Mouse (Mus musculus) MEL (cell line): ENCODE data around the gene Gm20696.

Experiments
- CHD2 ChIP-seq: IDR thresholded peaks from 2 replicates; pipeline ENCODE4 v1.6.1; 2011; ENCODE audit warnings: low read length, improper control_type of control experiment
- CTCF ChIP-seq, 3 experiments: IDR thresholded peaks in 2 of 3; conservative IDR thresholded peaks in 1 of 3; 2 replicates each; pipeline ENCODE4 v1.5.1; 2011 to 2012; ENCODE audit warnings: low read length in 3 of 3, low read depth in 2 of 3, mild to moderate bottlenecking in 2 of 3, improper control_type of control experiment in 1 of 3, inconsistent platforms in 1 of 3, mixed read lengths in 1 of 3, moderate library complexity in 1 of 3; ENCODE audit not compliant: control insufficient read depth in 1 of 3, insufficient read depth in 1 of 3, poor library complexity in 1 of 3, severe bottlenecking in 1 of 3
- ETS1 ChIP-seq: IDR thresholded peaks from 2 replicates; pipeline ENCODE4 v1.6.1; 2012; ENCODE audit warnings: low read depth, mild to moderate bottlenecking, inconsistent platforms, low read length, improper control_type of control experiment, moderate library complexity
- GATA1 ChIP-seq: IDR thresholded peaks from 2 replicates; pipeline ENCODE4 v1.6.1; 2011; ENCODE audit warnings: low read depth, low read length, improper control_type of control experiment
- HCFC1 ChIP-seq: IDR thresholded peaks from 2 replicates; pipeline ENCODE4 v1.6.1; 2012; ENCODE audit warnings: low read depth, mild to moderate bottlenecking, inconsistent platforms, low read length, improper control_type of control experiment, moderate library complexity
- MYB ChIP-seq: IDR thresholded peaks from 2 replicates; pipeline ENCODE4 v1.6.1; 2011; ENCODE audit warnings: mild to moderate bottlenecking, low read depth, low read length, improper control_type of control experiment
- POLR2A ChIP-seq, 2 experiments: IDR thresholded peaks; 2 replicates each; pipeline ENCODE4 v1.6.1; 2011 to 2012; ENCODE audit warnings: low read length in 2 of 2, mild to moderate bottlenecking in 2 of 2, control low read depth in 1 of 2, improper control_type of control experiment in 1 of 2, low read depth in 1 of 2, moderate library complexity in 1 of 2; ENCODE audit not compliant: control insufficient read depth in 1 of 2, insufficient read depth in 1 of 2, poor library complexity in 1 of 2
- USF1 ChIP-seq: IDR thresholded peaks from 2 replicates; pipeline ENCODE4 v1.6.1; 2014; ENCODE audit warnings: low read depth, mild to moderate bottlenecking, inconsistent platforms, low read length, improper control_type of control experiment, moderate library complexity
- ZNF384 ChIP-seq: IDR thresholded peaks from 2 replicates; pipeline ENCODE4 v1.6.1; 2012; ENCODE audit warnings: low read depth, mild to moderate bottlenecking, inconsistent platforms, low read length, improper control_type of control experiment

DNA sequence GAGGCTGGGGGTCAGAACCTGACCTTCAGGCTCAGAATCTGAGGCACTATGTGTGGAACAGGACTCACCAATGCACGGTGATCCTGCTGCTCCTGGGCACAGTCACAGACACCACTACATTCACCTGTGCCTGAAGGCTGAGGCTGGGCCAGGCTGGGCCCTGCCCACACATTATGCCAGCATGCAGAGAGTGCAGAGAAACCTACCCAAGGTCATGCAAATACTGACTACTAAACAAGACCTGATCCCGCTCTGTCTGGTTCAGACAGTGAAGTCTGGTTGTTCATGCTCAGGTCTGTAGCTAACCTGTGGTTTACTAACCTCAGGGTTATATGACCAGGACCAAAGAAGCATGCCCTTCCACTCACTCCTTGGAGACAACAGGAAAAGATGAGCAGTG is 163.9 kb downstream of the Gm20696 start:
- TF ChIP-seq HCFC1 (no peak), POLR2A (IDR thresholded peaks at IDR 0.05; ENCODE audit: control insufficient read depth in 1 of 2, insufficient read depth in 1 of 2, low read depth in 1 of 2, low read length in 2 of 2, poor library complexity in 1 of 2) (no peak), ETS1 (no peak), GATA1 (no peak), CTCF (IDR thresholded peaks at IDR 0.05 in 2 of 3, conservative IDR thresholded peaks at IDR 0.05 in 1 of 3; ENCODE audit: control insufficient read depth in 1 of 3, insufficient read depth in 1 of 3, low read depth in 2 of 3, low read length in 3 of 3, poor library complexity in 1 of 3, severe bottlenecking in 1 of 3) (no peak), USF1 (no peak), ZNF384 (no peak), CHD2 (no peak), MYB (no peak)
